Mouse (Mus musculus) small intestine, adult 2 months (tissue): ENCODE results near the gene Nat14. TPM values are rescaled to one million over a fixed set of nuclear protein-coding genes. Genes with fewer than 3 reads are reported as not detected.
A peak's percentile ranks its signal among the peaks of the same experiment; 100 is the strongest.

Experiments used
- H3K27ac ChIP-seq: fragments of 200-500 bp; 2 replicates; pipeline ENCODE4 v1.5.1; 2012; ENCODE audit warnings: low read depth, low read length, control low read depth, inconsistent platforms; ENCODE audit not compliant: insufficient read depth
- H3K27me3 ChIP-seq: fragments of 200-500 bp; 2 replicates; pipeline ENCODE4 v1.6.1; 2012; ENCODE audit warnings: mild to moderate bottlenecking, moderate library complexity, low read length, inconsistent platforms; ENCODE audit not compliant: control insufficient read depth, insufficient read depth
- H3K36me3 ChIP-seq: fragments of 200-500 bp; 2 replicates; pipeline ENCODE4 v1.6.1; 2012; ENCODE audit warnings: mild to moderate bottlenecking, low read length, control low read depth, inconsistent platforms; ENCODE audit not compliant: control insufficient read depth, insufficient read depth
- H3K4me1 ChIP-seq: fragments of 200-500 bp; 2 replicates; pipeline ENCODE4 v1.6.1; 2012; ENCODE audit warnings: low read length, inconsistent platforms, mixed read lengths; ENCODE audit not compliant: control insufficient read depth, insufficient read depth, insufficient read length
- H3K4me3 ChIP-seq: fragments of 200-500 bp; 2 replicates; pipeline ENCODE4 v1.5.1; 2012; ENCODE audit warnings: low read depth, mild to moderate bottlenecking, control low read depth, inconsistent platforms, low read length, moderate library complexity
- CTCF ChIP-seq: fragments of 200-500 bp; IDR thresholded peaks from 2 replicates; pipeline ENCODE4 v1.5.1; 2012; ENCODE audit warnings: low read depth, mild to moderate bottlenecking, control low read depth, inconsistent platforms, low read length, moderate library complexity, mixed read lengths; ENCODE audit not compliant: insufficient replicate concordance, insufficient read length; ENCODE audit errors: extremely low read depth
- POLR2A ChIP-seq: fragments of 200-500 bp; IDR thresholded peaks from 2 replicates; pipeline ENCODE4 v1.6.1; 2012; ENCODE audit warnings: low read depth, mild to moderate bottlenecking, control low read depth, inconsistent platforms, low read length, moderate library complexity
- WGBS: fragments of 180-500 bp; shearing (Covaris S2); methylation state at CpG from one replicate; pipeline ENCODE4 v1.1.7; 2018; 5-methylcytosine and 5-hydroxymethylcytosine counted together
- polyA plus RNA-seq: library from polyadenylated mRNA; depleted of rRNA; stranded (reverse); fragments of >200 nt; gene quantifications from 2 replicates; pipeline ENCODE4 v1.2.3, GENCODE M21; 2012

Gene Nat14
- polyA plus RNA-seq, 1 experiment, result 4.3 TPM

DNA sequence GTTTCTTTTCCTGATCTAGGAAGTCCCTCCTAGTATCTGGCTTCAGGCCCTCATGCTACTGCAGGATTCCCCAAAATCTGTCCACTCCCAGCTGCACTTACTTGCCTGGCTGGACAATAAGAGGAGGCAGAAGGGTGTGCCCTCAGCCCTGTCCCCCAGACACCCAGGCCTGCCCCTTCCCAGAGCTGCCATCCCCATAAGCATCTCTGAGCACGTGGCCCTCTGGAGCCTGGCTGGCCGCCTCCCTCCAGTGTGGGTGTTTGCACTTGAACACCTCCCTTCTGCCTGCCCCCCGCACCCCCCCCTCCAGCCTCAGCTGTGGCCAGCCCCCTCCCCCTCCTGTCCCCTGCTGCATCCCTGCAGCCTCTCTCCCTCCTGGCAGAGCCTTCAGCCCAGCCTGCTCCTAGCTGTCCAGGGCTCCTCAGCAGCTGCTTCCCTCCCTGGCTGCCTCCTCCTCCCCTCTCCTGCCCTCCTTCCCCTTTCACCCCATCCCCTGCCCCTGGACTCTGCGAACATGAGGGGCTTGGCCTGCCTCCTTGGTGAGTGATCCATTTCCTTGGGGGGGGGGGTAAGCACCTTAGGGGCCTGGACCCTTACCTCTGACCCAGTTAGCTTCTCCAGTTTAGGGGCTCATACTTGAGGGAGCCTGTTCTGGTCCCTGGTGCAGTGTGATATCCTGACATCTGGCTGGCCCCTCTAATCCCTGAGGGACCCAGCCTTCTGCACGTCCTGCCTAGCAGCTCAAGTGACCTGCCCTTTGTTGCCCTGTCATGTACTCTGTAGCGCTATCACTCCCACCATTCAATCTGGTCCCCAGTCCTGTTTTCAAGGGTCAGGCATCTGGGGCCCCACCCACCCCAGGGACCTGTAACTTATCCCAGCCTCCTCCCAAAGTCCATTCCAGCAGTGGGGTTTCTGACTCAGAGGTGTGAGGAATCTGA, 3.9 kb downstream of the Nat14 start, which contains the start of gene Ssc5d:
Gene Ssc5d, plus strand, starts transcription at position 345 of the 941 bp plus-strand sequence.
- TF ChIP-seq POLR2A (no peak), CTCF (no peak)
- 16% methylated on average over 6 of the region's 6 CpGs for WGBS
- H3K4me1 ChIP-seq, result peaks cover 2% of the 10 kb centered on the region
- peaks cover 12% of the 10 kb centered on the region; the same call in 1 of the 2 replicates for H3K27me3 ChIP-seq
- H3K4me3 ChIP-seq, result no peak within 1 kb of the TSS
- peaks cover 2% of the 10 kb centered on the region; the same call in 1 of the 2 replicates for H3K36me3 ChIP-seq
- peak within 1 kb of the TSS; percentile 63 for H3K27ac ChIP-seq

DNA sequence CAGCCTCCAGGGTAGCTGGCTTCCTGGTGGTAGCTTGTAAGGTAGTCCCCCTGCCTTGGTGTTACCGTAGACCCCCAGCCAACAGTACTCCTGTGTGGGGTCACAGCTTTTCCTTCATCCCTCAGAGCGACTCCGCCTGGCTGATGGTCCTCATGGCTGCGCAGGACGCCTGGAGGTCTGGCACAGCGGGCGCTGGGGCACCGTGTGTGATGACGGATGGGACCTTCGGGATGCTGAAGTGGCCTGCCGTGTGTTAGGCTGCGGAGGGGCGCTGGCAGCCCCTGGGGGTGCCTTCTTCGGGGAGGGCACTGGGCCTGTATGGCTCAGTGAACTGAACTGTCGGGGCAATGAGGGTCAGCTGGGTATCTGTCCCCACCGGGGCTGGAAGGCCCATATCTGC, 5.0 kb downstream of the Nat14 start:
- Histone ChIP-seq H3K4me3 (no peak overlapping the region), H3K4me1 (peaks cover 2% of the 10 kb centered on the region), H3K36me3 (no peaks in the 10 kb centered on the region), H3K27ac (no peak overlapping the region), H3K27me3 (peaks cover 12% of the 10 kb centered on the region; the same call in 1 of the 2 replicates)
- 81% methylated on average over 16 of the region's 16 CpGs for WGBS
- no peak for TF ChIP-seq POLR2A
- TF ChIP-seq CTCF, result no peak

DNA sequence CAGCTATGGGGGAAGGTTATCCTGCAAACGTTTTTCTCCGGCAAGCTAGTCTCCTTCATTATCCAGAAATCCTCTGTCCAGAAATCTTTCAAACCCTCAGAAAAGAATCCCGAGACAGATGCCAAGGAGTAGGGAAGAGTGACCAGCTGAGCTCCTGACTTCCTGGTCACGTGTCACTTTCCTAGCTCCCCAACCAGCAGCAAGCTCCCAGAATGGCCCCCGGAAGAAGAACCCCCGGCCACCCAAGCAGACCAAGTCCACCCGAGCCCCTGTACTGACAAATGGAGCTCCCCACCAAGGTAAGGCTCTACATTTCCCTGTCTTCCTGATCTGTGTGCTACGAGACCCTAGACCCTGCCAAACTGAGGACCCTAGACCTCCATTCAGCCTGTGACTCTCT, 5.9 kb downstream of the Nat14 start:
- Histone ChIP-seq H3K4me3 (peak overlapping the region; percentile 41), H3K4me1 (no peaks in the 10 kb centered on the region; the same call in none of the 2 replicates), H3K27ac (0 out of 2 replicates have a peak overlapping the region, but pooled peaks have one; percentile 49), H3K36me3 (no peaks in the 10 kb centered on the region), H3K27me3 (peaks cover 12% of the 10 kb centered on the region; the same call in 1 of the 2 replicates)
- WGBS, result 49% methylated on average over 8 of the region's 8 CpGs
- TF ChIP-seq POLR2A, result no peak
- TF ChIP-seq CTCF, result no peak

DNA sequence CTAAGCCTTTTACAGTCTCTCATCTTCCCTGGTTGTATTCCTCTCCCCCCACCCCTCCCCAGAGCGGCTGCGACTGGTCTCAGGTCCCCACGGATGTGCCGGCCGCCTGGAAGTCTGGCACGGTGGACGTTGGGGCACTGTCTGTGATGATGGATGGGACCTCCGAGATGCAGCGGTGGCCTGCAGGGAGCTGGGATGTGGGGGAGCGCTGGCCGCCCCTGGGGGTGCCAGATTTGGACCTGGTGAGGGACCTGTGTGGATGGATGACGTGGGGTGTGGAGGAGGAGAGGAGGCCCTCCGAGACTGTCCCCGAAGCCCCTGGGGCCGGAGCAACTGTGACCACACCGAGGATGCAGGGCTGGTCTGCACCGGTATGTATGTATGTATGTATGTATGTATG, 6.5 kb downstream of the Nat14 start:
- WGBS, result 70% methylated on average over 17 of the region's 17 CpGs
- peak overlapping the region; percentile 41 for H3K4me3 ChIP-seq
- H3K36me3 ChIP-seq, result no peaks in the 10 kb centered on the region
- no peak overlapping the region for H3K27ac ChIP-seq
- TF ChIP-seq CTCF (no peak), POLR2A (no peak)
- no peaks in the 10 kb centered on the region; the same call in 1 of the 2 replicates for H3K4me1 ChIP-seq
- 0 out of 2 replicates have a peak, but pooled peaks cover 7% of the 10 kb centered on the region for H3K27me3 ChIP-seq

DNA sequence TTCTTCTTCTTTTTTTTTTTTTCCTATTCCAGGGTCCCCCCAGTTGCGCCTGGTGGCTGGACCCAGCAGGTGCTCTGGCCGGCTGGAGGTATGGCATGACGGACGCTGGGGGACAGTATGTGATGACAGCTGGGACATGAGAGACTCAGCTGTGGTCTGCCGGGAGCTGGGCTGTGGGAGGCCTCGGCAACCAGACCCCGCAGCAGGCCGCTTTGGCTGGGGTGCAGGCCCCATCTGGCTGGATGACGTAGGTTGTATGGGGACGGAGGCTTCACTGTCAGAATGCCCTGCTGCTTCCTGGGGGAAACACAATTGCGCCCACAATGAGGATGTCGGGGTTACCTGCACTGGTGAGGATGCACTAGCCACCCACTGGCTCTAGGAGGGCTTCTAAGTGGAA, 11.3 kb downstream of the Nat14 start:
- 81% methylated on average over 12 of the region's 12 CpGs for WGBS

DNA sequence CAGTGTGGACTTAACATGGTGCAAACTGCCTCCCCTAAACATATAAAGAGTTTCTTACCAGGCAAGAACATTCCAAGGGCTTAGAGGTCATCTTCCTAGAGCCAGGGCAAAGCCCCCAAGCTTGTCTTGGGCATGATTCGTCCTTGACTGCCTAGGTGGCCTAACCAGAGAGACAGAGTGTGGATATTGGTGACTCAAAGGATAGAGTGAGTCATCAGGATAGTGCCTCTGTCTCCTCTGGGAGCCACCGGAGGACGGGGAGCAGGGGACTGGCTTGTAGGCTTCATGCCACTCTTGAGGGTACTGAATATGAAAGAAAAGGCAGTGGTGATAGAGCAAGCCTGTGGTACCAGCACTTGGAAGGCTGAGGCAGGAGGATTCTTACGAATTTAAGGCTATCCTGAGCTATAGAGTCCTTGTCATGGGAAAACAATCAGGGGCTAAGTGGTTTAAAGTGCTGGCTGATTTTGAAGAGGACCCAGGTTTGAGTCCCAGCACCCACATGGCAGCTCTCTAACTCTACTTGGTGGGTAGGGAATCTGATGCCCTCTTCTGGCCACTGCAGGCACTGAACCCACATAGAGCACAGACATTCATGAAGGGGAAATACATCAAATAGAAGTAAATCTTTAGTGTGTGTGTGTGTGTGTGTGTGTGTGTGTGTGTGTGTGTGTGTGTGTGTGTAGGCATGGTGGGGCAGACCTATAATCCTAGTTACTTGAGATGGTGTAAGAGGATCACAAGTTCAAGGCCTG, 12.5 kb downstream of the Nat14 start:
- no peak overlapping the region for H3K27ac ChIP-seq
- no peaks in the 10 kb centered on the region for H3K27me3 ChIP-seq
- TF ChIP-seq POLR2A, result no peak
- no peak; the same call in 1 of the 2 replicates for TF ChIP-seq CTCF
- 74% methylated on average over 4 of the region's 4 CpGs for WGBS
- no peaks in the 10 kb centered on the region for H3K36me3 ChIP-seq
- H3K4me1 ChIP-seq, result no peaks in the 10 kb centered on the region
- H3K4me3 ChIP-seq, result no peak overlapping the region

More for the DNA sequence above, 11.3 kb downstream of the Nat14 start:
- no peaks in the 10 kb centered on the region for H3K27me3 ChIP-seq
- H3K27ac ChIP-seq, result no peak overlapping the region
- H3K4me3 ChIP-seq, result no peak overlapping the region
- TF ChIP-seq CTCF (no peak), POLR2A (no peak)
- no peaks in the 10 kb centered on the region for H3K36me3 ChIP-seq
- H3K4me1 ChIP-seq, result no peaks in the 10 kb centered on the region
